Mouse (Mus musculus): Measurements from ENCODE around the gene Kctd6.

The Kctd6 gene

GRCm38 (mm10) chr14:8214299-8215207 lies 613 bp downstream of the Kctd6 start:
- DNase-seq: peak; percentile 41 to 51

GRCm38 (mm10) chr14:8215208-8215778 lies 1.4 kb downstream of the Kctd6 start:
- no peak for DNase-seq

GRCm38 (mm10) chr14:8216100-8216499 lies 2.2 kb downstream of the Kctd6 start:
- no peak for DNase-seq

GRCm38 (mm10) chr14:8218238-8218637 lies 4.3 kb downstream of the Kctd6 start:
- no peak for DNase-seq

GRCm38 (mm10) chr14:8218730-8219380 lies 4.9 kb downstream of the Kctd6 start:
- no peak for DNase-seq

GRCm38 (mm10) chr14:8219876-8220275 lies 5.9 kb downstream of the Kctd6 start:
- no peak for DNase-seq

GRCm38 (mm10) chr14:8220306-8220705 lies 6.4 kb downstream of the Kctd6 start:
- no peak for DNase-seq

GRCm38 (mm10) chr14:8220912-8221311 lies 7.0 kb downstream of the Kctd6 start:
- no peak for DNase-seq

GRCm38 (mm10) chr14:8222561-8222960 lies 8.6 kb downstream of the Kctd6 start:
- no peak for DNase-seq

- DNase-seq: no peak
Measured at GRCm38 (mm10) chr14:8223506-8224293, 9.8 kb downstream of the Kctd6 start.

GRCm38 (mm10) chr14:8224805-8225204 lies 10.9 kb downstream of the Kctd6 start:
- no peak for DNase-seq

- no peak for DNase-seq
Measured at GRCm38 (mm10) chr14:8229367-8230019, 15.6 kb downstream of the Kctd6 start.

- DNase-seq: no peak
Measured at GRCm38 (mm10) chr14:8232155-8232910, 18.4 kb downstream of the Kctd6 start.

- DNase-seq: no peak
Measured at GRCm38 (mm10) chr14:8233252-8233651, 19.3 kb downstream of the Kctd6 start.

GRCm38 (mm10) chr14:8241816-8242215 lies 27.9 kb downstream of the Kctd6 start:
- no peak for DNase-seq

- DNase-seq: no peak
Measured at GRCm38 (mm10) chr14:8242388-8242920, 28.5 kb downstream of the Kctd6 start.

- DNase-seq: no peak
Measured at GRCm38 (mm10) chr14:8243136-8243888, 29.4 kb downstream of the Kctd6 start.

- DNase-seq: no peak
Measured at GRCm38 (mm10) chr14:8244211-8244611, 30.3 kb downstream of the Kctd6 start.

GRCm38 (mm10) chr14:8246878-8247277 lies 32.9 kb downstream of the Kctd6 start:
- DNase-seq: no peak

- DNase-seq: no peak
Measured at GRCm38 (mm10) chr14:8249206-8249605, 35.3 kb downstream of the Kctd6 start.

Measured in thymus, postnatal 36 days (tissue).